Mouse (Mus musculus): Measurements from ENCODE around the gene Snrk.

Snrk gene

DNA sequence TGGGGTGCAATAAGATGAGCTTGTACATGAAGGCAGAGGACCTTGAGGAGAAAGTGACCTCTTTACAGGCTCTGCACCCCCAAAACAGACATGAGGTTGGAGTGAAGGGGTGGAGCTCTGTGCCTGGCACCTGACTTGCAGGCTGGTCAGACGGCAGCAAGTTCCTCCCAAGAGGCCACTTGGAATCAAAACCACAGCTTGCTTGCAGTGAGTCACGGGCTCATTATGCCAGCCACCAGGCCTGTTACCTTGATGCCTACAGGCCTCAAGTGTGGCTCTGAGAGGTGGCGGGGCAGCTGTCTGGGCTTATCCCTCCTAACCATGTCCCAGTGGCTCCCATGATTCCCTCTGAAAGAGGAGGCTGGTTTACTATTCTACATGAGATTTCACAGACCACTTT, 63.0 kb downstream of the Snrk start:
- DNase-seq (ENCODE audit: low spot score in 2 of 2): no peak

DNA sequence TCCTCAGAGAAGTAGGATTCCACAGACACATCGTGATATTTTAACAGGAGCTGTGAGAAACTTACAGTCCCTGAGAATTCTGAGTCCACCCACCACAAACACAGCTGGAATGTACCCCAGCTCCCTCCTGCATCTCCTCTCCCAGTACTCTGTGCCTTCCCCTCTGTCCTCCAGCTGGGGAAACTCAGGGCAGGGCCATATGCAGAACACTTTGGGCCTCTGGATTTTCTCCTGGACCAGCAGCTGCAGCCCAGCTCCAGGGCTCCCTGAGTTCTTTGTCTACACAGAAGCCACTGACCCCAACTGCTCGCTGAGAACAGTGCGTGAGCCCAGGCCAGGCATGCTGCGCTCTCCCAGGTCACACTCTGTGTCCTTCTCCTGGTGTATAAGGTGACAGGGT, 66.0 kb downstream of the Snrk start:
- no peak for DNase-seq (ENCODE audit: low spot score in 2 of 2)

DNA sequence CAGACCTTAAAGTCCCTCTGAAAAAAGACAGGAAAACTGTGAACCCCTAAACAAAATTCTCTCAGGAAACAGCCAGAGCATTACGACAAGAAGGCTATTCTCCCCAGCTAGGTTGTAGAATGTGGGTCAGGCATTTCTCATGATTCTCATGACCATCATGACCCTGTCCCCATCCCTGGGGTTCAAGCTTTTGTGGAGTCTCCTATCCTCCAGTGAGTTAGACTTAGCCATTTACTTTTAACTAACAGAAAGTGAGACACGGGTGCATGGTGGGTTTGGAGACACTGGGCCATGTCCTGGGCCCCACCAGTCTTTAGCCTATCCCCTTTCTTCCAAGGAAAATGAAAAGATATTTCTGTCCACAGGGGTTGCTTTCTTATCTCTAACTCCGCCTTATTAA, 67.3 kb downstream of the Snrk start:
- DNase-seq (ENCODE audit: low spot score in 2 of 2): no peak

DNA sequence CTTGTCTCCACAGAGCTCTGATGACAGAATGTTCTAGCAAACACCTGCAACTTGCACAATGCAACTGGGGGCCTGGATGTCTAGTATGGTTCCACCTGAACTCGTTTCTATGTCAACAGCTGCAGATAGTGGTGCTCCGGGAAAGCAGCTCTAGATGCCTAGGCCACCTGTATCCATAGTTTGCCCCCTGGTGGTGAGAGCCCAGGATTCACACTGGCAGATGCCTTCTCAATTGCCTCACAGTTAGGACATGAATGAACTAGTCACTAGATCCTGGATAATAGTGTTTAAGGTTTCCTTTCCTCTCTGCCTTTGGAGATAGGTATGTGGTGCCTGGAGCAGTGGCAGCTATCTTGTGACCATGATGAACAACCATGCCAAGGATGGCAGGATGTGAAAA, 68.0 kb downstream of the Snrk start:
- peak; percentile 70 to 83 for DNase-seq (ENCODE audit: low spot score in 2 of 2)

GRCm38 (mm10) chr9:122185953-122186352, 68.9 kb downstream of the Snrk start:
- no peak for DNase-seq (ENCODE audit: low spot score in 2 of 2)

GRCm38 (mm10) chr9:122186643-122187226, 69.7 kb downstream of the Snrk start:
- DNase-seq (ENCODE audit: low spot score in 2 of 2): no peak

DNA sequence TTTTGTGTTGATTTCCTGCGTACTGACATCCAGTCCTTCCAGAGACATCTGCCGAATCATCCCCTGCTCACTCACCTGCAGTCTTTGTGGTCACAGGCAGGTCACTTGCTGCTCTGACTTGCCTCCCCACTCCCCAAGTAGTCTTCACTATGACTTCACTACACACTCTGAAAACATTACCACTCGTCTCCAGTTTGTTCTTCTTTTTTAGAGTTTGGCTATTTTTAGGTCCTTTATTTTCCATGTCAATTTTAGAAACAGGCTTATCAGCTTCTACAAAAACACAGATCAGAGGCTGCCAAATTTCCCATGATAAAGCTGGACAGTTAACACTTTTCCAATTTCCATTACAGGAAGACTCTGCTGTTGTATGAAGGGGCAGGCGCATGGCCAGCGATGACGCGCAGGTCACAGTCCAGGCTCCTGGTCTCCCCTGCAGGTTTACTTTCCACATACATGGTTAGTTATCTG, 70.4 kb downstream of the Snrk start:
- DNase-seq (ENCODE audit: low spot score in 2 of 2): no peak

GRCm38 (mm10) chr9:122188724-122189123, 71.7 kb downstream of the Snrk start:
- DNase-seq (ENCODE audit: low spot score in 2 of 2): no peak

DNA sequence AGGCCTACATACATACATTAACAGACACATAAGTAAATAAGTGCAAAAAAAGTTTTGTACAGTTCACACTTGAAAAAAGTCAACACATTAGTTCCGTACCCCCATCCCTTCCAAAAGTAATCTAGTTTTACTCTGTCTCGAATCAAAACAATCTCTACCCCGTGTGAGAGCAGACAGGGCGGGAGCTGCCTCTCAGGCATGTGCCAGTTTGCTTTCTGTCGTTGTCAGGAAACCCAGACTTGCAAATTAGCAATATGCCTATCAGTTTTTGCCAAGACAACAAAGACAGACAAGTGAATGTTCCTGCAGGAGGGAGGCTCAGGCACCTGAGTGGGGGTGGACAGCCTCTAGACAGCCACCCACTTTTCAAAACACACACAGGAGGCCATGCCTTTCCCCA, 76.3 kb downstream of the Snrk start:
- no peak for DNase-seq (ENCODE audit: low spot score in 2 of 2)

DNA sequence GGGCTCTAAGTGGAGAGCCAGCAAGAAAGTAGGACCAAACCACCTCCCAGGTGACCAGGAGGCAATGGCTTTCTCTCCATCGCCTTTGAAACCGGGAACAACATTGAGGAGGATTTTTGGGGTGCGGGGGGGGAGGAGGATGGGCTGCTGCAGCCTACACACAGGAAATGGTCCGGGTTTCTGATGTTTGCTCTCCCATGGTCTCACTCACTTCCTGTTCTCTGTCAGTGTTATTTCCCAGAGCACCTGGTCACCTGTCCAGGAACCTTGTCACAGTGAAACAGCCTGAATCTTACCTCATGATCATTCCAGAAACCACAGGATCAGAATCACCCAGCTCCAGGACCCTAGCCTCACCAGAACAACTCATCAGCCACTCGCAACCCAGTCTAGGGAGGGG, 76.8 kb downstream of the Snrk start:
- DNase-seq (ENCODE audit: low spot score in 2 of 2): no peak

- no peak for DNase-seq (ENCODE audit: low spot score in 2 of 2)
Observed at GRCm38 (mm10) chr9:122195042-122195682, 78.1 kb downstream of the Snrk start.

- DNase-seq (ENCODE audit: low spot score in 2 of 2): no peak
Observed at GRCm38 (mm10) chr9:122197021-122197420, 80.0 kb downstream of the Snrk start.

GRCm38 (mm10) chr9:122198621-122199020, 81.6 kb downstream of the Snrk start:
- no peak for DNase-seq (ENCODE audit: low spot score in 2 of 2)

GRCm38 (mm10) chr9:122199253-122199652, 82.2 kb downstream of the Snrk start:
- DNase-seq (ENCODE audit: low spot score in 2 of 2): peak in 1 of 2 experiments; percentile 24

DNA sequence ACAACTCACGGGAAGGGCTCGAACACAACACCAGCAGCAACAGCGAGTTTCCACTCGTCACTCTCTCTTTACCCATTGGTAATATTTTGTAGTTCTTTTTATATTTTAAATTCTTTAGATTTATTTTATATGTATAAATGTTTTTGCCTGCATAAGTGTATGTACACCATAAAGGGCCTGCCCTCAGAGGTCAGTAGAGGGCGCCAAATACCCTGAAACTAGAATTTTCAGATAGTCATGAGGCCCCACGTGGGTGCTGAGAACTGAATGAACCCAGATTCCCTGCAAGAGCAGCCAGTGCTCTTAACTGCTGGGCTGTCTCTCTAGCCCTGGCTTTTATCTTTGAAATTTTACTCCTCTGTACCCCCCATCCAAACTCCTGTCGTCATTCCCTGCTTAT, 87.4 kb downstream of the Snrk start:
- DNase-seq (ENCODE audit: low spot score in 2 of 2): no peak

- no peak for DNase-seq (ENCODE audit: low spot score in 2 of 2)
Observed at GRCm38 (mm10) chr9:122205543-122206200, 88.6 kb downstream of the Snrk start.

DNA sequence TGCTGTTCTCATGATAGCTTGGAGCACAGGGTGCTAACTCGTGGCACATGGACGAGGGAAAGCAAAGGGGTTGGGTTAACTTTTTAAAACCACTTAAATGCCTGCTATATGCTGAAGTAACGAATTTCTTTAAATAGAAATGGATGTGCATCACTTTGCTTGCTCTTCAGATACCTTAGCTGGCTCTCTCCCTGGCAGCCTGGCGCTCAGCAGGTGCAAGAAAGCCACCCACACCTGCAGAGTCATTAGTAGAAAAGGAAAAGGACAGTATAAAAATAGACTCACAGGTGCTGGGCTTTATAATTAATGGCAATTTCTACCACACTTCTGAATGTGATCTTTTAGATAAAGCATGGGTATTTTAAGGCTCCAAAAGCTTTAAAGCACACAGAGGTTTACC, 91.2 kb downstream of the Snrk start:
- DNase-seq (ENCODE audit: low spot score in 2 of 2): no peak

DNA sequence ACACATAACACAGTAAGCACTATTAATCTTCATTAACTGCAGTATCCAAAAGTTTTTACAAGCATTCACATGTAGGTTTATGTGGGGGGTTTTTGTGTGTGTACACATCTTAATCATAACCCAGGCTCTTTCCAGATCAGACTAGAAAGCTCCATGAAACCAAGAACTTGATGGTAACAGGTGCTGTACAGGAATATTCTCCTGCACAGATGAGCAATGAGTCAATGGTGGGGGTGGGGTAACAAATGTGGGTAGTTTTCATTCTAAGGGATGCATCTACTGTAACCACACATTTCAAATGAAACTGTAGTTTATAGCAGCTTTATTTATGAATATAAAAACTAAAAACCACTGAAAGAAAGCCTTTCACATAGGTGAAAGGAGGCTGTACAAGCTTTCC, 98.1 kb downstream of the Snrk start:
- no peak for DNase-seq (ENCODE audit: low spot score in 2 of 2)

GRCm38 (mm10) chr9:122216945-122217529, 100.0 kb downstream of the Snrk start:
- DNase-seq (ENCODE audit: low spot score in 2 of 2): no peak
